Mouse (Mus musculus) subcutaneous adipose tissue, adult 2 months (tissue): ENCODE data around the gene Prg3. TPM values are rescaled to one million over a fixed set of nuclear protein-coding genes. Genes with fewer than 3 reads are reported as not detected.

Experiments
- polyA plus RNA-seq: library from polyadenylated mRNA; depleted of rRNA; stranded (reverse); fragments of >200 nt; gene quantifications from 2 replicates; pipeline ENCODE4 v1.2.3, GENCODE M21; 2012; ENCODE audit warnings: low replicate concordance; rRNA removed

Prg3 gene
- polyA plus RNA-seq = not detected in 2 replicates

GRCm38 (mm10) chr2:84987930-84988329, at the start of gene Prg3:
Gene Prg3, plus strand, starts transcription at chr2:84988215.

GRCm38 (mm10) chr2:84980188-84980587, 7.8 kb upstream of the Prg3 start, which contains the start of gene Prg2:
Gene Prg2, plus strand, starts transcription at chr2:84980461.

GRCm38 (mm10) chr2:85037047-85038026, 49.3 kb downstream of the Prg3 start, which contains the start of the genes Ssrp1 and P2rx3:
Gene Ssrp1, plus strand, starts transcription at chr2:85037234.
Gene P2rx3, minus strand, starts transcription at chr2:85037462.

Other genes starting within 250 kb of the Prg3 start
- gene Gm19426, start 244.6 kb upstream of the Prg3 start, polyA plus RNA-seq = 2.5 and 6.6 TPM in 2 replicates
- gene Serping1, start 212.8 kb upstream of the Prg3 start, polyA plus RNA-seq = 771 and 792 TPM in 2 replicates
- 43.8 and 67.0 TPM in 2 replicates for gene Ube2l6, start 189.4 kb upstream of the Prg3 start, polyA plus RNA-seq
- gene Smtnl1, start 165.6 kb upstream of the Prg3 start, polyA plus RNA-seq = not detected in 2 replicates
- 62.2 and 63.0 TPM in 2 replicates for gene Timm10, start 161.2 kb upstream of the Prg3 start, polyA plus RNA-seq
- 39.0 and 41.0 TPM in 2 replicates for gene Slc43a1, start 149.4 kb upstream of the Prg3 start, polyA plus RNA-seq
- gene Rtn4rl2, start 101.5 kb upstream of the Prg3 start, polyA plus RNA-seq = 9.8 and 12.4 TPM in 2 replicates
- 75.7 and 219 TPM in 2 replicates for gene Slc43a3, start 51.6 kb upstream of the Prg3 start, polyA plus RNA-seq
- gene Prg2, start 7.8 kb upstream of the Prg3 start, polyA plus RNA-seq = 0.60 and 1.3 TPM in 2 replicates
- gene Ssrp1, start 49.0 kb downstream of the Prg3 start, polyA plus RNA-seq = 78.5 and 192 TPM in 2 replicates
- 0.64 and 1.4 TPM in 2 replicates for gene P2rx3, start 49.2 kb downstream of the Prg3 start, polyA plus RNA-seq
- gene Tnks1bp1, start 59.8 kb downstream of the Prg3 start, polyA plus RNA-seq = 151 and 196 TPM in 2 replicates
- gene Aplnr, start 148.0 kb downstream of the Prg3 start, polyA plus RNA-seq = 46.0 and 78.6 TPM in 2 replicates
- 0.40 and 7.8 TPM in 2 replicates for gene Lrrc55, start 209.0 kb downstream of the Prg3 start, polyA plus RNA-seq